Mouse (Mus musculus): ENCODE results near the gene Ppp1r3c. TPM values are rescaled to one million over a fixed set of nuclear protein-coding genes. Genes with fewer than 3 reads are reported as not detected.

Ppp1r3c gene
- polyA plus RNA-seq, 1 experiment from 2014 or later: 23.7 TPM

DNA sequence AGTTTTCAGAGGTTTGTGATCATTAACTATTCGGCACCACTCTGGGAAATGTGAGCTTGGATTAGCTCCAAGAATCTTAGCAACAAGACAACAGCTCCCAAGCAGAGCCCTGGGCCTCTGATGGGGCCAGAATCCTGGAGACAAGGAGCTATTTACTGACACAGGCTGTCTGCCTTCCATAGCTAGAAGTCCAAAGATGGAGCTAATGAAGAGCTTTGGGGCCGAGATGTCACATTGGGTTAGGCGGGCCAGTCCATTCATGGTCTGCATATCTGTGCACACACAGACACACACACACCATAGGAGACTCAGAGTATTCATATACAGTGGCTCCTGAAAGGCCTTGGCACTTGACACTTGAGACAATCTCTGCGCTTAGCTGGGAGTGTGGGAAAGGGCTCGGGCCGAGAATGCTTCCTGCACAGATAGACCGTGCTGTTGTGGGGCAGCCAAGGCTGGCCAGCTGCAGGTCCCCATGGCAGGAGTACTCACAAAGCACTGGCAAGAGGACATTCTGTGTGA is 39.8 kb downstream of the Ppp1r3c start:
- H3K27ac ChIP-seq (replicated peaks; ENCODE audit: low read depth, low read length): peak overlapping the region; percentile 69
- no peaks in the 10 kb centered on the region for H3K27me3 ChIP-seq (replicated peaks; ENCODE audit: control insufficient read depth, insufficient read depth, low read length)
- H3K9me3 ChIP-seq (ENCODE audit: control insufficient read depth, low read length): no peaks in the 10 kb centered on the region
- H3K4me1 ChIP-seq (ENCODE audit: control insufficient read depth, insufficient read depth, low read length): peaks cover 22% of the 10 kb centered on the region
- H3K4me3 ChIP-seq (ENCODE audit: low read depth, low read length): no peak overlapping the region
- DNase-seq (ENCODE audit: low spot score): peak; percentile 86
- no peaks in the 10 kb centered on the region for H3K36me3 ChIP-seq (ENCODE audit: control insufficient read depth, insufficient read depth, low read length)
- ATAC-seq (ENCODE audit: low read depth): peak; percentile 65
- WGBS: 52% methylated on average over 7 of the region's 7 CpGs
- no peak overlapping the region for H3K4me2 ChIP-seq (ENCODE audit: low read depth, low read length)
- H3K9ac ChIP-seq (ENCODE audit: low read depth, low read length): no peak overlapping the region; the same call in 1 of the 2 replicates

- H3K27ac ChIP-seq (replicated peaks; ENCODE audit: low read depth, low read length): no peak overlapping the region
- no peak overlapping the region for H3K4me3 ChIP-seq (ENCODE audit: low read depth, low read length)
- no peak overlapping the region for H3K9ac ChIP-seq (ENCODE audit: low read depth, low read length)
- no peaks in the 10 kb centered on the region for H3K36me3 ChIP-seq (ENCODE audit: control insufficient read depth, insufficient read depth, low read length)
- no peak for ATAC-seq (ENCODE audit: low read depth)
- no peaks in the 10 kb centered on the region for H3K27me3 ChIP-seq (replicated peaks; ENCODE audit: control insufficient read depth, insufficient read depth, low read length)
- no peaks in the 10 kb centered on the region for H3K9me3 ChIP-seq (ENCODE audit: control insufficient read depth, low read length)
- H3K4me2 ChIP-seq (ENCODE audit: low read depth, low read length): no peak overlapping the region
- 69% methylated on average over 2 of the region's 2 CpGs for WGBS
- DNase-seq (ENCODE audit: low spot score): no peak
- peaks cover 34% of the 10 kb centered on the region for H3K4me1 ChIP-seq (ENCODE audit: control insufficient read depth, insufficient read depth, low read length)
Measured at GRCm38 (mm10) chr19:36693530-36693929, 42.9 kb downstream of the Ppp1r3c start.

DNA sequence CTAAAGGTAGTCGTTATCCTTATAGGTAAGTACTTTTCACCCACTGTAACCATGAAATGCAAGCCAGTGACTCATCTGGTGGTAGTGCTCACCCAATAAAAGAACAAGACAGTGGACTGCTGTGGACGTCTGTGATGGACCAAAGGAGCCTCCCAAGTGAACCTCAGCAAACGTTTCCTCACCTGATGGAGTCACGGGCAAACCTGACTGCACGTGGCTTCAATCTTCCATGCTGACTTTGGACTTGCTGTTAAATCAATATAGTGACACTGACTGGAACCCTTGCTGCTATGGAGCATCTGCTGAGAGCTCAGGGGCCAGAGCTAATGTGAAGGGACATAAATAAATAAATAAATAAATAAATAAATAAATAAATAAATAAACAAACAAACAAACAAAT is 44.5 kb downstream of the Ppp1r3c start:
- Histone ChIP-seq H3K27ac (replicated peaks; ENCODE audit: low read depth, low read length) (no peak overlapping the region), H3K4me2 (ENCODE audit: low read depth, low read length) (no peak overlapping the region), H3K4me1 (ENCODE audit: control insufficient read depth, insufficient read depth, low read length) (peaks cover 40% of the 10 kb centered on the region), H3K27me3 (replicated peaks; ENCODE audit: control insufficient read depth, insufficient read depth, low read length) (no peaks in the 10 kb centered on the region), H3K9me3 (ENCODE audit: control insufficient read depth, low read length) (no peaks in the 10 kb centered on the region), H3K9ac (ENCODE audit: low read depth, low read length) (no peak overlapping the region), H3K36me3 (ENCODE audit: control insufficient read depth, insufficient read depth, low read length) (no peaks in the 10 kb centered on the region), H3K4me3 (ENCODE audit: low read depth, low read length) (no peak overlapping the region)
- DNase-seq (ENCODE audit: low spot score): no peak
- no peak for ATAC-seq (ENCODE audit: low read depth)
- WGBS: 73% methylated on average over 5 of the region's 5 CpGs

GRCm38 (mm10) chr19:36691245-36691644 is 45.2 kb downstream of the Ppp1r3c start:
- Histone ChIP-seq H3K27me3 (replicated peaks; ENCODE audit: control insufficient read depth, insufficient read depth, low read length) (no peaks in the 10 kb centered on the region), H3K4me3 (ENCODE audit: low read depth, low read length) (no peak overlapping the region), H3K4me2 (ENCODE audit: low read depth, low read length) (no peak overlapping the region), H3K36me3 (ENCODE audit: control insufficient read depth, insufficient read depth, low read length) (no peaks in the 10 kb centered on the region), H3K9ac (ENCODE audit: low read depth, low read length) (no peak overlapping the region), H3K9me3 (ENCODE audit: control insufficient read depth, low read length) (no peaks in the 10 kb centered on the region), H3K4me1 (ENCODE audit: control insufficient read depth, insufficient read depth, low read length) (peaks cover 35% of the 10 kb centered on the region), H3K27ac (replicated peaks; ENCODE audit: low read depth, low read length) (no peak overlapping the region)
- 40% methylated on average over 2 of the region's 2 CpGs for WGBS
- no peak for ATAC-seq (ENCODE audit: low read depth)
- no peak for DNase-seq (ENCODE audit: low spot score)

GRCm38 (mm10) chr19:36689205-36689604 is 47.2 kb downstream of the Ppp1r3c start:
- Histone ChIP-seq H3K4me2 (ENCODE audit: low read depth, low read length) (no peak overlapping the region), H3K36me3 (ENCODE audit: control insufficient read depth, insufficient read depth, low read length) (no peaks in the 10 kb centered on the region), H3K4me3 (ENCODE audit: low read depth, low read length) (no peak overlapping the region), H3K27me3 (replicated peaks; ENCODE audit: control insufficient read depth, insufficient read depth, low read length) (no peaks in the 10 kb centered on the region), H3K27ac (replicated peaks; ENCODE audit: low read depth, low read length) (peak overlapping the region; percentile 96), H3K9ac (ENCODE audit: low read depth, low read length) (no peak overlapping the region), H3K9me3 (ENCODE audit: control insufficient read depth, low read length) (no peaks in the 10 kb centered on the region), H3K4me1 (ENCODE audit: control insufficient read depth, insufficient read depth, low read length) (peaks cover 32% of the 10 kb centered on the region)
- DNase-seq (ENCODE audit: low spot score) (peak; percentile 76), ATAC-seq (ENCODE audit: low read depth) (no peak)
- 40% methylated on average over 5 of the region's 5 CpGs for WGBS

DNA sequence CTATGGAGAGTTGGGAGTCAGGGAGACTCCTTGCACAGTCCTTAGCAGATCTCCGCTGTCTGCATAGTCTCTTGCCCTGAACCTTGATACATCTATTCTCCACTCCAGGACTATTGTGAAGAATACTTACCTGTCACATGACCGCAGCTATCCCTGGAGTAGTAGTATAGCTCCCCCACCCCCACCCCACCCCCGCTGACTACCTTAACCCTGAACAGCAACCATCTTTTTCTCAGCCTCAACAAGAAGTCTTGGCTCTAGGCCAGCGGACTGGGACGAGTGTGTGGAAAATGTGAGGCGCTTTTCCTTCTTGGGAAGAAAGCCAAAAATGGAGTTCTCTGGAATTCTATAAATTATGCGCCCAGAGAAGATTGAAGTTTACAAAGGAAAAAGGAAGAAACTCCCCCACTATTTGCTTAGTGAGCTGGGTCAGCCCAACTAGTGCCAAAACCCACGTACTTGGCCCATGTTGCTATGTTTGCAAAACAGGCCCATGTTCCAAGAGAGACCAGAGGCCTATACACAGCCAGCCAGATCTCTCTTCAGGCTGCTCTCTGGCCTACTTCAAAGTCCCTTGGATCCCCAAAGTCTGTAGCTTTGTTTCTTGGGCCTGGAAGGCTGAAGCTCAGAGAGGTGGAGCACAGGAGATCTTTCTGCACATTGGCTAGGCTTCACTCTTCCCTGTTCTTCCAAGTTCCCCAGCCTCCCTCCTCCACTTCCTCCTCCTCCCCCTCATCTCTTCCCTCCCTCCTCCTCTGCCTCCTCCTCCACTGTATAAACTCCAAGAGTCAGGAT is 48.4 kb downstream of the Ppp1r3c start:
- H3K9ac ChIP-seq (ENCODE audit: low read depth, low read length): no peak overlapping the region
- no peaks in the 10 kb centered on the region for H3K9me3 ChIP-seq (ENCODE audit: control insufficient read depth, low read length)
- no peaks in the 10 kb centered on the region for H3K36me3 ChIP-seq (ENCODE audit: control insufficient read depth, insufficient read depth, low read length)
- DNase-seq (ENCODE audit: low spot score) (peak; percentile 97), ATAC-seq (ENCODE audit: low read depth) (peak; percentile 93)
- peaks cover 32% of the 10 kb centered on the region for H3K4me1 ChIP-seq (ENCODE audit: control insufficient read depth, insufficient read depth, low read length)
- 0 out of 2 replicates have a peak overlapping the region, but pooled peaks have one; percentile 7 for H3K4me2 ChIP-seq (ENCODE audit: low read depth, low read length)
- H3K4me3 ChIP-seq (ENCODE audit: low read depth, low read length): no peak overlapping the region
- H3K27ac ChIP-seq (replicated peaks; ENCODE audit: low read depth, low read length): peak overlapping the region; percentile 96
- 35% methylated on average over 8 of the region's 8 CpGs for WGBS
- H3K27me3 ChIP-seq (replicated peaks; ENCODE audit: control insufficient read depth, insufficient read depth, low read length): no peaks in the 10 kb centered on the region

- 66% methylated on average over 9 of the region's 9 CpGs for WGBS
- Histone ChIP-seq H3K4me3 (ENCODE audit: low read depth, low read length) (no peak overlapping the region), H3K4me1 (ENCODE audit: control insufficient read depth, insufficient read depth, low read length) (peaks cover 32% of the 10 kb centered on the region), H3K9ac (ENCODE audit: low read depth, low read length) (no peak overlapping the region), H3K36me3 (ENCODE audit: control insufficient read depth, insufficient read depth, low read length) (no peaks in the 10 kb centered on the region), H3K27me3 (replicated peaks; ENCODE audit: control insufficient read depth, insufficient read depth, low read length) (no peaks in the 10 kb centered on the region), H3K27ac (replicated peaks; ENCODE audit: low read depth, low read length) (peak overlapping the region; percentile 96), H3K9me3 (ENCODE audit: control insufficient read depth, low read length) (no peaks in the 10 kb centered on the region), H3K4me2 (ENCODE audit: low read depth, low read length) (no peak overlapping the region)
- DNase-seq (ENCODE audit: low spot score): no peak
- ATAC-seq (ENCODE audit: low read depth): no peak
Measured at GRCm38 (mm10) chr19:36687044-36687443, 49.4 kb downstream of the Ppp1r3c start.

DNA sequence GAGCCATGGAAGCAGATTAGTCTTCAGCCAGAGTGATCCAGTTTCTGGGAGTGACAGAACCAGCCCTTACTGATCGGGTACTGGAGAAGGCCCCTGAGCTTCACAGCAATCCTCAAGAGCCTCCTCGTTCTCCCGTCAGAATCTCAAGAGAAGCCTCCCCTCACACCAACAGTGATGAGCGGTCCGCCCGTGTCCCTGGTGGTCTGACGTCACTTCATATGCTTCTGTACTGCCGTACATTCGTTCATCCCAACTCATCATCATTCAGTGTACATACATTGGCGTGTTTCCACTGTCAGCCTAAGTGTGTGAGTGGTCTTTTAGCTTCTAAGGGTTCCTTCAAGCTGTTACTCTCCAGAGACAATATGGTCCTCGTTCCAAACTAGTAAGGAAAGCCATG is 50.4 kb downstream of the Ppp1r3c start:
- DNase-seq (ENCODE audit: low spot score): no peak
- Histone ChIP-seq H3K4me3 (ENCODE audit: low read depth, low read length) (no peak overlapping the region), H3K27ac (replicated peaks; ENCODE audit: low read depth, low read length) (no peak overlapping the region), H3K4me1 (ENCODE audit: control insufficient read depth, insufficient read depth, low read length) (peaks cover 32% of the 10 kb centered on the region), H3K4me2 (ENCODE audit: low read depth, low read length) (no peak overlapping the region), H3K27me3 (replicated peaks; ENCODE audit: control insufficient read depth, insufficient read depth, low read length) (no peaks in the 10 kb centered on the region), H3K9me3 (ENCODE audit: control insufficient read depth, low read length) (no peaks in the 10 kb centered on the region), H3K36me3 (ENCODE audit: control insufficient read depth, insufficient read depth, low read length) (no peaks in the 10 kb centered on the region), H3K9ac (ENCODE audit: low read depth, low read length) (no peak overlapping the region)
- 83% methylated on average over 11 of the region's 11 CpGs for WGBS
- no peak for ATAC-seq (ENCODE audit: low read depth)

- Histone ChIP-seq H3K36me3 (ENCODE audit: control insufficient read depth, insufficient read depth, low read length) (no peaks in the 10 kb centered on the region), H3K4me3 (ENCODE audit: low read depth, low read length) (no peak overlapping the region), H3K4me1 (ENCODE audit: control insufficient read depth, insufficient read depth, low read length) (peaks cover 17% of the 10 kb centered on the region), H3K27ac (replicated peaks; ENCODE audit: low read depth, low read length) (no peak overlapping the region), H3K9ac (ENCODE audit: low read depth, low read length) (no peak overlapping the region), H3K9me3 (ENCODE audit: control insufficient read depth, low read length) (no peaks in the 10 kb centered on the region), H3K27me3 (replicated peaks; ENCODE audit: control insufficient read depth, insufficient read depth, low read length) (no peaks in the 10 kb centered on the region), H3K4me2 (ENCODE audit: low read depth, low read length) (no peak overlapping the region)
- ATAC-seq (ENCODE audit: low read depth) (peak; percentile 23; the same call in 1 of the 2 replicates), DNase-seq (ENCODE audit: low spot score) (no peak)
- 72% methylated on average over 2 of the region's 2 CpGs for WGBS
Measured at GRCm38 (mm10) chr19:36682560-36682959, 53.9 kb downstream of the Ppp1r3c start.
